ENCODE assay signal across 8 mouse cellular contexts in the genomic region with DNA sequence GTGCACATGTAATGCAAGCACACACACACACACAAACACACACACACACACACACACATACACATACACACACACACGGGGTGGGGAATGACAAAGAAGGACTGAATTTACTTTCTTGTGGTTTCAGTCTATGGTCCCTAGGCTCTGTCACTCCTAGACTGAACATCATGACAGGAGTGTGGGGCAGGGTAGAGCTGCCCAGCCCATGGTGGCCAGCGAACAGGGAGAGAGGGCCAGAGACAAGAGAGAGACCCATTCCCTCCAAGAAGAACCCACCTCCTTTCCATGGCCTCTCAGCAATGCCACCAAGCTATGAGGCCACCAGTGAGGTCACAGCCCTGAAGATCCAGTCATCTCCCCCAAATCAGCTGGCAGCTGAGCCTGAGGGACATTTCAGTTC.
DNase-seq lines count a peak whose midpoint lies in the region; ATAC-seq lines count a peak whose summit lies in the region.

No protein-coding gene starts in this region.

- WGBS in heart, embryonic 16.5 days, result 46% methylated on average over 2 of the region's 2 CpGs
- 71% methylated on average over 2 of the region's 2 CpGs for WGBS in embryonic facial prominence, embryonic 12.5 days
- 56% methylated on average over 2 of the region's 2 CpGs for WGBS in intestine, embryonic 14.5 days
- 66% methylated on average over 2 of the region's 2 CpGs for WGBS in midbrain, embryonic 12.5 days

- peak overlapping the region; percentile 60 for H3K27ac ChIP-seq in heart, embryonic 16.5 days (ENCODE audit: low read length)
- peak overlapping the region; percentile 88 for H3K27ac ChIP-seq in embryonic facial prominence, embryonic 12.5 days
- H3K27ac ChIP-seq in intestine, embryonic 14.5 days (ENCODE audit: low read depth), result peak overlapping the region; percentile 83
- H3K27ac ChIP-seq in midbrain, embryonic 12.5 days (replicated peaks), result 0 out of 2 replicates have a peak overlapping the region, but pooled peaks have one; percentile 30

- H3K9ac ChIP-seq in heart, embryonic 16.5 days (ENCODE audit: low read length), result no peak overlapping the region
- no peak overlapping the region for H3K9ac ChIP-seq in embryonic facial prominence, embryonic 12.5 days
- no peak overlapping the region for H3K9ac ChIP-seq in intestine, embryonic 14.5 days (ENCODE audit: low read length)
- no peak overlapping the region for H3K9ac ChIP-seq in midbrain, embryonic 12.5 days (replicated peaks)

- peak overlapping the region; percentile 67 for H3K4me2 ChIP-seq in heart, embryonic 16.5 days (ENCODE audit: low read depth, low read length)
- H3K4me2 ChIP-seq in embryonic facial prominence, embryonic 12.5 days (replicated peaks), result no peak overlapping the region
- H3K4me2 ChIP-seq in intestine, embryonic 14.5 days (ENCODE audit: low read length), result peak overlapping the region; percentile 45; the same call in 1 of the 2 replicates
- no peak overlapping the region for H3K4me2 ChIP-seq in midbrain, embryonic 12.5 days (replicated peaks)

- ATAC-seq in heart, embryonic 16.5 days (replicated peaks; ENCODE audit: extremely low read depth, insufficient read depth, low FRiP score), result no peak
- no peak for ATAC-seq in embryonic facial prominence, embryonic 12.5 days (ENCODE audit: insufficient number of reproducible peaks, insufficient read depth, low FRiP score, low TSS enrichment)
- no peak for ATAC-seq in intestine, embryonic 14.5 days (replicated peaks; ENCODE audit: low FRiP score, low TSS enrichment, low read depth)
- peak; percentile 64 for ATAC-seq in midbrain, embryonic 12.5 days (ENCODE audit: low FRiP score, low read depth)

- H3K9me3 ChIP-seq in heart, embryonic 16.5 days (replicated peaks; ENCODE audit: control insufficient read depth, low read length), result no peaks in the 10 kb centered on the region
- H3K9me3 ChIP-seq in embryonic facial prominence, embryonic 12.5 days, result no peaks in the 10 kb centered on the region
- H3K9me3 ChIP-seq in intestine, embryonic 14.5 days (ENCODE audit: control insufficient read depth, low read length), result no peaks in the 10 kb centered on the region
- H3K9me3 ChIP-seq in midbrain, embryonic 12.5 days, result no peaks in the 10 kb centered on the region

- no peak for DNase-seq in heart, adult 8-10 months (ENCODE audit: low spot score)
- DNase-seq in intestine, embryonic 14.5 days (ENCODE audit: low spot score), result no peak
- DNase-seq in left cerebral cortex, adult 9 months (ENCODE audit: low spot score in 2 of 2), result no peak
- DNase-seq in urinary bladder, postnatal 14 days (ENCODE audit: low spot score), result no peak
- no peak for DNase-seq in urinary bladder, postnatal 25 days (ENCODE audit: low spot score)

- H3K27me3 ChIP-seq in heart, embryonic 16.5 days (ENCODE audit: control insufficient read depth, insufficient read depth, low read length), result 0 out of 2 replicates have a peak, but pooled peaks cover 5% of the 10 kb centered on the region
- H3K27me3 ChIP-seq in embryonic facial prominence, embryonic 12.5 days, result 0 out of 2 replicates have a peak, but pooled peaks cover 2% of the 10 kb centered on the region
- H3K27me3 ChIP-seq in intestine, embryonic 14.5 days (replicated peaks; ENCODE audit: control insufficient read depth, insufficient read depth, low read length), result no peaks in the 10 kb centered on the region
- H3K27me3 ChIP-seq in midbrain, embryonic 12.5 days, result peaks cover 36% of the 10 kb centered on the region

- no peaks in the 10 kb centered on the region for H3K36me3 ChIP-seq in heart, embryonic 16.5 days (ENCODE audit: control insufficient read depth, insufficient read depth)
- H3K36me3 ChIP-seq in embryonic facial prominence, embryonic 12.5 days, result no peaks in the 10 kb centered on the region
- no peaks in the 10 kb centered on the region for H3K36me3 ChIP-seq in intestine, embryonic 14.5 days (ENCODE audit: control insufficient read depth, insufficient read depth, low read length)
- no peaks in the 10 kb centered on the region for H3K36me3 ChIP-seq in midbrain, embryonic 12.5 days

- H3K4me1 ChIP-seq in heart, embryonic 16.5 days (ENCODE audit: control insufficient read depth, insufficient read depth, low read length), result peaks cover 28% of the 10 kb centered on the region
- H3K4me1 ChIP-seq in embryonic facial prominence, embryonic 12.5 days, result peaks cover 38% of the 10 kb centered on the region
- H3K4me1 ChIP-seq in intestine, embryonic 14.5 days (replicated peaks; ENCODE audit: control insufficient read depth, insufficient read depth, low read length), result peaks cover 39% of the 10 kb centered on the region
- peaks cover 19% of the 10 kb centered on the region for H3K4me1 ChIP-seq in midbrain, embryonic 12.5 days

- H3K4me3 ChIP-seq in heart, embryonic 16.5 days (ENCODE audit: low read length), result no peak overlapping the region
- H3K4me3 ChIP-seq in embryonic facial prominence, embryonic 12.5 days, result no peak overlapping the region
- H3K4me3 ChIP-seq in intestine, embryonic 14.5 days (ENCODE audit: low read depth, low read length), result no peak overlapping the region
- H3K4me3 ChIP-seq in midbrain, embryonic 12.5 days, result no peak overlapping the region

Comparison
In these comparisons a context has a peak if more than half of its experiments do, and no peak if none do; other contexts are left out.
1. H3K27ac ChIP-seq: peak in every context shown above with its lines; median percentile 88 in embryonic facial prominence, embryonic 12.5 days; 83 in intestine, embryonic 14.5 days; 60 in heart, embryonic 16.5 days; 30 in midbrain, embryonic 12.5 days.
2. H3K4me2 ChIP-seq: peak in heart, embryonic 16.5 days (single experiment) and intestine, embryonic 14.5 days (single experiment); none in embryonic facial prominence, embryonic 12.5 days (single experiment) and midbrain, embryonic 12.5 days (single experiment).